Mouse (Mus musculus): ENCODE results near the gene Olfr213.
A peak's percentile ranks its signal among the peaks of the same experiment; 100 is the strongest.
"Not testable (repeated sequence)": the region's sequence is repeated elsewhere in the genome, so short reads cannot be mapped to it uniquely, and the experiment has no call there.

The Olfr213 gene

DNA sequence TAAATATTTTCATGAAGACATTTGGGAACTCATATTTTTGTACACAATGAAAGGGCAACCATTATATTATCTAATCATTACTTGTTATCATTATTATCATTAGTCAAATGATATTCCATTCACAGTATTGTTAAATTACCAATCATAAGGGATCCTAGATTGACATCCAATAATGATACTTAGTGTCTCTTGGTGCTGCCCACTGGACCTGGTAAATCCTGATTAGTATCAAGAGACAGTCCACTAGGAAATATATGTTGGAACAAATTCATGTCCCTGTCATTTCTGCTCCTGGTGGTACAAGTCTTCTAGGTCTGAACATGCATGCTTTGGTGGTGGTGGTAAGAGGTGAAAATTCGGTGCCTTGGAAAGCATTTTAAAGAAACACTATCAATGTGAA, at the start of gene Olfr213:
TSS of gene Olfr213 (plus strand) at position 301 of the 400 bp plus-strand sequence.
- DNase-seq (ENCODE audit: low spot score in 2 of 2), result no peak

DNA sequence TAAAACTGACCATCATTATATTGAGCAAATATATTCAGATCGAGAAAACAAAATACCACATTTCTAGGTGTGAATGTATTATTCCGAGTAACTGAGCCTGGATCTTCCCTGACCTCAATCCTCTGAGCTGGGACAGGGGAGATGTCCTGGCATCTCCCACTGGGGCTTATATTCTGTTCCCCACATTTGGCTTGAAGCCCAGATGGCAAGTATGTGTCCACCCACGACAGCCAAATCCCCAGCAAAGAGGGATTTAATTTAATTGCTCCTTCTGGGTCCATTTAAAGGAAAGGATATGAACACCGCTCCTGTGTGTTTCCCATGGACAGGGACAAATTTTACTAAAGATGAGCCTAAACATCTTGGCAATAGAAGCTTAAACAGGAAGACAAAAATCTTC, 49.5 kb upstream of the Olfr213 start, which contains the start of gene Olfr211:
TSS of gene Olfr211 (plus strand) at position 301 of the 400 bp plus-strand sequence.
- DNase-seq (ENCODE audit: low spot score in 2 of 2), result no peak

DNA sequence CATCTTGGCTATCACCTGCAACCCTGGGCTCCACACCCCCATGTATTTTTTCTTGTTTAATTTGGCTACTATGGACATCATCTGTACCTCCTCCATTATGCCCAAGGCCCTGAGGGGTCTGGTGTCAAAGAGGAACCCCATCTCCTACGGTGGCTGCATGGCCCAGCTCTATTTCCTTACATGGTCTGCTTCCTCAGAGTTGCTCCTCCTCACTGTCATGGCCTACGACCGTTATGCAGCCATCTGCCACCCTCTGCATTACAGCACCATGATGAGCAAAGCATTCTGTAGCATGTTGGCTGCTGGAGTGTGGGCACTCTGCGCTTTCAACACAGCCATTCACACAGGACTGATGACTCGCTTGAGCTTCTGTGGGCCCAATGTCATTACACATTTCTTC, 44.5 kb upstream of the Olfr213 start:
- no peak for DNase-seq (ENCODE audit: low spot score in 2 of 2)

DNA sequence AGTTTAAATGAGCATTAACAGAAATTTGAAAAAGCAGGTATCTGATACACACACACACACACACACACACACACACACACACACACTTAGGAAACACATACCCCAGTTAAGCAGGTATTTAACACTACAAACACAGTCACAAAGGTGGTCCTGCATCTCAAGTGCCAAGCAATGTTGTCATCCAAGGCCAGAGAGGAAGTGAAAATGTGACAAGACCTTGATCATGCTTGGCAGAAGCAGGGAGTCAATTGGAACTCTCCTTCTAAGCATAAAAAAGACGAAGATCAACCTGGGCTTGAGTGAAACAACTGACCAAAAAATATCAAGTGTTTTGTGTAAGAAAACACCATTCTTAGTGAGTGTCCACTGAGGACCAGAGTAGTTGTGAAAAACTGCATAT, 42.3 kb upstream of the Olfr213 start:
- DNase-seq (ENCODE audit: low spot score in 2 of 2), result no peak

DNA sequence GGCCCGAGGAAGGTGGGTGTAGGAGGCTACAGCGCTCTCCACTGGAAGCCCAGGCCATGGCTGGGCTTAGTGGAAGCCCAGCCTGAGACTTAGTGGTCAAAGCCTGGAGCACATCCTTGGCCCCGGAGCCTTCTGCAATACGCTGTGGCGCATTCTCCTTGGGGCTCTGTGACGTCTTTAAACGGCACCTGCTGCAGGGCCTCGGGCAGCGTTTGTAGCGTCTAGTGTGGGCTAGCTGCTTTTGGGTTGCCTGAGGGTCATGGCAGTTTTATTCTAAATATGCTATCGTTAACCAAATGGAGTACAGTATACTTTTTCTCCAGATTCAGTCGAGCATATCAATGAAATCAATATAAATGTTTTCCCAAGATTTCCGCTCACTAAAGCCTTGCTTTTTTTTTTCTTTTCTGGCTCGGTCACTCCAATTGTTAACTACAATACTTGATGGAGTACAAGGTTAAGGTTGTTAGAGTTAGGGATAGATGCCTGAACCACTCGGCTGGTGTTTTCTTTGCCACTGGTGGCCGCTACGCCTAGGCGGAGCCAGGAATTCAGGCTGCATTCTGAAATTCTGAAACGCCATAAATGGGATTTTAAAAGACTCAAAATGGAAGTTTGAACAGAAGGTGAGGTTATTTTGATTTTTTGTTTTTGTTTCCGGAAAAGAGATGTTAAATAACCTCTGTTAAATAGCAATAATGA, 31.8 kb upstream of the Olfr213 start, which contains the start of gene Olfr212:
TSS of gene Olfr212 (plus strand) at position 215 of the 702 bp plus-strand sequence.
- DNase-seq (ENCODE audit: low spot score in 2 of 2), result not testable (repeated sequence)

DNA sequence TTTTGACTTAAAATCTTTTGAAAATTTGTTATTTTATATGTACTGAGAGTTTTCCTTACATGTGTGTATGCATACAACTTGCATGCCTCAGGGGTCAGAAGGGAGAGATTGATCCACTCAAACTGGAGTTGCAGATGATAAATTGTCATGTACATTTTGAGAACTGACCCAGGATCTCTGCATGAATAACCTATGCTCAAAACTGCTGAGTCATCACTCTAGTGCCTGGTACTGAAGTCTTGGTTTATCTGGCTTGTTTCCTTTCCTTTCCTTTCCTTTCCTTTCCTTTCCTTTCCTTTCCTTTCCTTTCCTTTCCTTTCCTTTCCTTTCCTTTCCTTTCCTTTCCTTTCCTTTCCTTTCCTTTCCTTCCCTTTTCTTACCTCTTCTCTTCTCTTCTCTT, 23.4 kb upstream of the Olfr213 start:
- no peak for DNase-seq (ENCODE audit: low spot score in 2 of 2)

DNA sequence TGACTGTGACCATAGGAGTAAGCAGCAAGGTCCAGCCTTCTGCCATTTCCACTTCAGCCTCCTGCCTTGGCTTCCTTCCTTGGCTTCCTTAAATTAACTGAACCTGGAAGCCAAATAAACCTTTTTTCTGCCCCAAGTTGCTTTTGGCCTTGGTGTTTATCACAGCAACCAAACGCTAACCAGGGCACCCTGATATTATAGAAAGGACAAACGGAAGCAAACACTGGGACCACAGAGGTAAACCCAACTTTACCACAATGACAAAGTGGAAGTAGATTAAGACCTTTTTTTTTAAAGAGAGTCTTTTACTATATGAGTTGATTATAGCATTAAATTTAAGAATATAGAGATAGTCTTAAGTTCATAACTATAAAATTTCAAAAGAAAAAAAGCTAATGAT, 4.2 kb downstream of the Olfr213 start:
- DNase-seq (ENCODE audit: low spot score in 2 of 2), result no peak

DNA sequence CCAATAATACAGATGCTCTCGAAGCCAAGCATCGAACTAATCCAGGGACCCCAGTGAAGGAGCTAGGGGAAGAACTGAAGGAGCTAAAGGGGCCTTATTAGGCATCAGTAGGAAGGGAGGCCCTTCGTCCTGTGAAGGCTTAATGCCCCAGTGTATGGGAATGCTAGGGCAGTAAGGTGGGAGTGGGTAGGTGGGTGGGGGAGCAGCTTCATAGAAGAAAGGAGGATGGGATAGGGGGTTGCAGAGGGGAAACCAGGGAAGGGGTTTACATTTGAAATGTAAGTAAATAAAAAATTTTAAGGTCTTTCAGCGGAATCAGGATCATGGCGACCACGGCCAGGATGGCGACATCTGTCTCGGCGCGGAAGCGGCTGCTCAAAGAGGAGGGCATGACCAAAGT, 12.6 kb downstream of the Olfr213 start, which contains the start of gene Gm5580:
TSS of gene Gm5580 (plus strand) at position 301 of the 400 bp plus-strand sequence.
- DNase-seq (ENCODE audit: low spot score in 2 of 2), result not testable (repeated sequence)

DNA sequence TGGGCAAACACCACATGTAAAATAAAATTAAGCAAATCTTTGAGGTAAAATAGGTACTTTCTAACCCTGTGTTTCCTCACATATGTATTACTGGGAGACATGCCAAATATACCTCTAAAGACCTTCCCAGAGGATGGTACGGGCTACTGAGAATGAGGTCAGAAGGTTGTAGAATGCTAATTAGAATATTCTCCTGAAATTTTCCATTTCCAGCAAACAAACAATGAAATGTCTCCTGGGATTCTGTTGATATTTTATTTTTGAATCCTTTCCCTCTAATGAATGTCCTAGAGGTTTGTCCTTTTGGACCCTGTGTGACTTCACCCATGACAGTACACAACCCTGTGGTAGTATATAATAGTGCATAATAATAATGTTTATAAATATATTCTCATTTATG, 15.7 kb downstream of the Olfr213 start, which contains the start of gene Olfr214:
TSS of gene Olfr214 (plus strand) at position 301 of the 400 bp plus-strand sequence.
- no peak for DNase-seq (ENCODE audit: low spot score in 2 of 2)

DNA sequence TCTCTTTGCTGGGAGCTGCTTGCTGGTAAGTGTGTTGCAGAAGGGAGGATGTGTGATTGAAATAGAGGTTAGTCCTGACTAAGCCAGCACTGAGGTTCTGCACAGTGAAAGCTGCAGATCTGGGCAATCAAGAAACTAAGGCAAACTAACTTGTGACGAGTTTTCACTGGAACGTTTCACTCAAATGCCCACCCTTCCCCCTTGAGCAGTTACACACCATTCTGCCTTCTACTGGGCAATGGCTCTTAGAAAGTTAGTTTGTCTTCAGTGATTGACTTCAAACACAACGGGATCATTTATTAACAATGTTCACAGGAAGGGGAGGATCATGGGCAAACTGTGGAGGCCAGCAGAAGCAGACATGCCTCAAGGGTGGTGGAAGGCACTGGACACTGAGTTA, 16.7 kb downstream of the Olfr213 start:
- no peak for DNase-seq (ENCODE audit: low spot score in 2 of 2)

DNA sequence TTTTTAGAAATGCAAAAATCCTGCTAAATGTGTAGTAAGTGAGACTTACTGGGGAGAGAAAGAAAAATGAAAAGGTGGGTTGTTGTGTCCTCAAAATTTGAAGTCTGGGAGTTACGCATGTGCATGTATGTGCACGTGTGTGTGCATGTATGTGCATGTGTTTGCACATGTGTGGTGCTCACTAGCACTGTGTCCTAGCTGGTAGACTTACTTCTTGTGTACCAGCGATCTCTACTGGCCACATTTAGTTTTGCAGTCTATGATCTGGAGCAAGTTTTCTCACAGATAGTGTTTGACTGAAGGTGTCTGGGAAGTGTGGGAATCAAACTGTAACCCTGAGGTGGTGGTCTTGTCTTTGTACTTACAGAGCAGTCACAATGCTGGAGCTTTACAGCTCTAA, 31.6 kb downstream of the Olfr213 start:
- peak in 1 of 2 experiments; percentile 12 for DNase-seq (ENCODE audit: low spot score in 2 of 2)

DNA sequence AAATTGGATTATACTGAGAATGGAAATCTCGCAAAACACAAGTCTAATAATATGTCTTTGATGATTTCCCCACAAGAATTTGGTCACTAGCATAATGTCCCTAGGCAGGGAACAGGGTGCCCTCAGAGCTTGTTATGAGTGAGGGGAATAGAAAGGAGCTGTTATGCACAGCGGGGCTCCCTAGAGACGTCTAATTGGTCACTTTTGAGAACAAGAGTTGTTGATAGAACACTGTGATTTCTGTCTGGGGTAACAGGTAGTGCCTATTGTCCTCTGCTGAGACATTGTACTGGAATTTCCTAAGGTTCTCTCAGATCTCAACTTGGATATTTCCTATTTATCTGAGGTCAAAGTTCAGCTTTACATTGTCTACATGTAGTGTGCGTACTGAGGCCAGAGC, 45.8 kb downstream of the Olfr213 start, which contains the start of gene Olfr215:
TSS of gene Olfr215 (minus strand) at position 101 of the 400 bp plus-strand sequence.
- DNase-seq (ENCODE audit: low spot score in 2 of 2), result no peak
